Mouse (Mus musculus) spleen, adult 2 months (tissue): Measurements from ENCODE around the gene Rnf111.

Source experiments
- CTCF ChIP-seq: fragments of 200-500 bp; IDR thresholded peaks from 2 replicates; pipeline ENCODE4 v1.5.1; 2011; ENCODE audit warnings: mild to moderate bottlenecking, inconsistent platforms; ENCODE audit not compliant: insufficient read depth, insufficient read length, insufficient replicate concordance; ENCODE audit errors: extremely low read depth
- POLR2A ChIP-seq: fragments of 200-500 bp; IDR thresholded peaks from 2 replicates; pipeline ENCODE4 v1.6.1; 2011; ENCODE audit warnings: low read depth, low read length, inconsistent platforms

GRCm38 (mm10) chr9:70449072-70449471, 54.5 kb downstream of the Rnf111 start:
- TF ChIP-seq CTCF (no peak), POLR2A (no peak)
